Mouse (Mus musculus) MEL (cell line): ENCODE data around the gene Acsl3. TPM values are rescaled to one million over a fixed set of nuclear protein-coding genes. Genes with fewer than 3 reads are reported as not detected.

ENCODE experiments used
- DNase-seq: peaks from one replicate; pipeline ENCODE4 v3.0.0; 2011; ENCODE audit warnings: low read depth, low spot score
- H3K27ac ChIP-seq: 2 replicates; pipeline ENCODE4 v1.5.1; 2012; ENCODE audit warnings: low read depth, mild to moderate bottlenecking, control low read depth, low read length, moderate library complexity; ENCODE audit not compliant: control insufficient read depth
- H3K27me3 ChIP-seq, 2 experiments: fragments of 150-350 bp in 1 of 2; sonication (generic) in 1 of 2; 2 replicates each; pipeline ENCODE4 v1.6.1; 2012; ENCODE audit warnings: low read length in 2 of 2, mild to moderate bottlenecking in 2 of 2, improper control_type of control experiment in 1 of 2, moderate library complexity in 1 of 2; ENCODE audit not compliant: insufficient read depth in 2 of 2, control insufficient read depth in 1 of 2
- H3K36me3 ChIP-seq, 2 experiments: 2 replicates each; pipeline ENCODE4 v1.6.1; 2012 to 2014; ENCODE audit warnings: low read length in 2 of 2, improper control_type of control experiment in 1 of 2, inconsistent platforms in 1 of 2, mild to moderate bottlenecking in 1 of 2; ENCODE audit not compliant: insufficient read depth in 2 of 2, control insufficient read depth in 1 of 2
- H3K4me1 ChIP-seq, 2 experiments: fragments of 150-350 bp in 1 of 2; sonication (generic) in 1 of 2; 2 replicates each; pipeline ENCODE4 v1.6.1; 2012; ENCODE audit warnings: low read length in 2 of 2, improper control_type of control experiment in 1 of 2, mild to moderate bottlenecking in 1 of 2; ENCODE audit not compliant: insufficient read depth in 2 of 2, control insufficient read depth in 1 of 2
- H3K4me3 ChIP-seq, 2 experiments: fragments of 150-350 bp in 1 of 2; sonication (generic) in 1 of 2; 2 replicates each; pipeline ENCODE4 v1.5.1; 2012; ENCODE audit warnings: low read depth in 2 of 2, low read length in 2 of 2, mild to moderate bottlenecking in 2 of 2, moderate library complexity in 2 of 2, control low read depth in 1 of 2, improper control_type of control experiment in 1 of 2; ENCODE audit not compliant: control insufficient read depth in 1 of 2, insufficient read depth in 1 of 2
- H3K79me2 ChIP-seq: 2 replicates; pipeline ENCODE4 v1.6.1; 2012; ENCODE audit warnings: mild to moderate bottlenecking, low read length, moderate library complexity; ENCODE audit not compliant: control insufficient read depth, poor library complexity, insufficient read depth
- H3K9ac ChIP-seq: 2 replicates; pipeline ENCODE4 v1.6.1; 2012; ENCODE audit warnings: low read depth, mild to moderate bottlenecking, control low read depth, low read length, moderate library complexity; ENCODE audit not compliant: control insufficient read depth, poor library complexity, severe bottlenecking
- H3K9me3 ChIP-seq: fragments of 150-350 bp; sonication (generic); replicated peaks from 2 replicates; pipeline ENCODE4 v1.6.1; 2012; ENCODE audit warnings: mild to moderate bottlenecking, low read length, improper control_type of control experiment, moderate library complexity; ENCODE audit not compliant: insufficient read depth
- CTCF ChIP-seq, 3 experiments: IDR thresholded peaks in 2 of 3; conservative IDR thresholded peaks in 1 of 3; 2 replicates each; pipeline ENCODE4 v1.5.1; 2011 to 2012; ENCODE audit warnings: low read length in 3 of 3, low read depth in 2 of 3, mild to moderate bottlenecking in 2 of 3, improper control_type of control experiment in 1 of 3, inconsistent platforms in 1 of 3, mixed read lengths in 1 of 3, moderate library complexity in 1 of 3; ENCODE audit not compliant: control insufficient read depth in 1 of 3, insufficient read depth in 1 of 3, poor library complexity in 1 of 3, severe bottlenecking in 1 of 3
- E2F4 ChIP-seq: IDR thresholded peaks from 2 replicates; pipeline ENCODE4 v1.6.1; 2011; ENCODE audit warnings: low read depth, low read length, improper control_type of control experiment, borderline replicate concordance
- EP300 ChIP-seq, 2 experiments: IDR thresholded peaks; 2 replicates each; pipeline ENCODE4 v1.6.1; 2011; ENCODE audit warnings: improper control_type of control experiment in 2 of 2, low read length in 2 of 2, low read depth in 1 of 2, mild to moderate bottlenecking in 1 of 2
- ETS1 ChIP-seq: IDR thresholded peaks from 2 replicates; pipeline ENCODE4 v1.6.1; 2012; ENCODE audit warnings: low read depth, mild to moderate bottlenecking, inconsistent platforms, low read length, improper control_type of control experiment, moderate library complexity
- GABPA ChIP-seq: IDR thresholded peaks from 2 replicates; pipeline ENCODE4 v1.6.1; 2012; ENCODE audit warnings: low read depth, mild to moderate bottlenecking, inconsistent platforms, low read length, improper control_type of control experiment, moderate library complexity
- GATA1 ChIP-seq: IDR thresholded peaks from 2 replicates; pipeline ENCODE4 v1.6.1; 2011; ENCODE audit warnings: low read depth, low read length, improper control_type of control experiment
- HCFC1 ChIP-seq: IDR thresholded peaks from 2 replicates; pipeline ENCODE4 v1.6.1; 2012; ENCODE audit warnings: low read depth, mild to moderate bottlenecking, inconsistent platforms, low read length, improper control_type of control experiment, moderate library complexity
- JUND ChIP-seq: IDR thresholded peaks from 2 replicates; pipeline ENCODE4 v1.6.1; 2011; ENCODE audit warnings: low read depth, mild to moderate bottlenecking, improper control_type of control experiment, low read length
- MYC ChIP-seq: IDR thresholded peaks from 2 replicates; pipeline ENCODE4 v1.6.1; 2011; ENCODE audit warnings: low read depth, mild to moderate bottlenecking, low read length, improper control_type of control experiment, moderate library complexity
- NELFE ChIP-seq: IDR thresholded peaks from 2 replicates; pipeline ENCODE4 v1.6.1; 2011; ENCODE audit warnings: low read depth, low read length, improper control_type of control experiment
- POLR2A ChIP-seq, 2 experiments: IDR thresholded peaks; 2 replicates each; pipeline ENCODE4 v1.6.1; 2011 to 2012; ENCODE audit warnings: low read length in 2 of 2, mild to moderate bottlenecking in 2 of 2, control low read depth in 1 of 2, improper control_type of control experiment in 1 of 2, low read depth in 1 of 2, moderate library complexity in 1 of 2; ENCODE audit not compliant: control insufficient read depth in 1 of 2, insufficient read depth in 1 of 2, poor library complexity in 1 of 2
- RAD21 ChIP-seq: IDR thresholded peaks from 2 replicates; pipeline ENCODE4 v1.6.1; 2011; ENCODE audit warnings: mild to moderate bottlenecking, low read depth, low read length, improper control_type of control experiment
- RCOR1 ChIP-seq: IDR thresholded peaks from 2 replicates; pipeline ENCODE4 v1.6.1; 2012; ENCODE audit warnings: low read depth, mild to moderate bottlenecking, inconsistent platforms, low read length, improper control_type of control experiment
- TAL1 ChIP-seq: IDR thresholded peaks from 2 replicates; pipeline ENCODE4 v1.6.1; 2012; ENCODE audit warnings: mild to moderate bottlenecking, inconsistent platforms, low read length, moderate library complexity, mixed read lengths
- TCF12 ChIP-seq: IDR thresholded peaks from 2 replicates; pipeline ENCODE4 v1.6.1; 2014; ENCODE audit warnings: low read depth, mild to moderate bottlenecking, inconsistent platforms, low read length, improper control_type of control experiment, moderate library complexity
- USF1 ChIP-seq: IDR thresholded peaks from 2 replicates; pipeline ENCODE4 v1.6.1; 2014; ENCODE audit warnings: low read depth, mild to moderate bottlenecking, inconsistent platforms, low read length, improper control_type of control experiment, moderate library complexity
- ZMIZ1 ChIP-seq: IDR thresholded peaks from 2 replicates; pipeline ENCODE4 v1.6.1; 2012; ENCODE audit warnings: low read depth, mild to moderate bottlenecking, inconsistent platforms, low read length, improper control_type of control experiment, moderate library complexity
- polyA plus RNA-seq, 2 experiments: library from polyadenylated mRNA; stranded (reverse) in 1 of 2; unstranded in 1 of 2; fragments of >175 nt in 1 of 2; fragments of >200 nt in 1 of 2; gene quantifications; 2 replicates each; pipeline versions ENCODE4 v1.2.1 to v1.2.4; 2012; ENCODE audit warnings: low replicate concordance in 2 of 2, low read depth in 1 of 2; ENCODE audit not compliant: insufficient read length in 2 of 2, insufficient read depth in 1 of 2, missing spikeins in 1 of 2
- total RNA-seq: library from RNA; depleted of rRNA; stranded (reverse); fragments of 300-350 nt; gene quantifications from 2 replicates; pipeline ENCODE4 v1.2.3, GENCODE M21; 2012

Acsl3 gene
- total and polyA plus RNA-seq, 3 experiments: 32.9 to 38.9 TPM; not detected in 1

DNA sequence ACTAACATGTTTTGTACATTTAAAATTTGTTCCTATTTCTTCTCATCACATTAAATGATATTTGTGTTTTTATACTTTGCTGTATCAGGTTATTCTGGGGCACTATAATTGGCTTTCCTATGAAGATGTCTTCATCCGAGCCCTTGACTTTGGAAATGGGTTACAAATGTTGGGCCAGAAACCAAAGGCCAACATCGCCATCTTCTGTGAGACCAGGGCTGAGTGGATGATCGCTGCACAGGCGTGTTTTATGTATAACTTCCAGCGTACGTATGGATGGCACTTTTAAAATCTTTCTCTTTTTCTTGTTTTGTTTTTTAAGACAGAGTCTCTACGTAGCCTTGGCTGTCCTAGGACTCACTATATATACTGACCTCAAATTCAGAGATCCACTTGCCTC, 30.5 kb downstream of the Acsl3 start:
- Histone ChIP-seq H3K4me1 (no peaks in the 10 kb centered on the region), H3K36me3 (peaks cover 2% of the 10 kb centered on the region in 2 experiments; a peak in 1 of 4 replicates)

DNA sequence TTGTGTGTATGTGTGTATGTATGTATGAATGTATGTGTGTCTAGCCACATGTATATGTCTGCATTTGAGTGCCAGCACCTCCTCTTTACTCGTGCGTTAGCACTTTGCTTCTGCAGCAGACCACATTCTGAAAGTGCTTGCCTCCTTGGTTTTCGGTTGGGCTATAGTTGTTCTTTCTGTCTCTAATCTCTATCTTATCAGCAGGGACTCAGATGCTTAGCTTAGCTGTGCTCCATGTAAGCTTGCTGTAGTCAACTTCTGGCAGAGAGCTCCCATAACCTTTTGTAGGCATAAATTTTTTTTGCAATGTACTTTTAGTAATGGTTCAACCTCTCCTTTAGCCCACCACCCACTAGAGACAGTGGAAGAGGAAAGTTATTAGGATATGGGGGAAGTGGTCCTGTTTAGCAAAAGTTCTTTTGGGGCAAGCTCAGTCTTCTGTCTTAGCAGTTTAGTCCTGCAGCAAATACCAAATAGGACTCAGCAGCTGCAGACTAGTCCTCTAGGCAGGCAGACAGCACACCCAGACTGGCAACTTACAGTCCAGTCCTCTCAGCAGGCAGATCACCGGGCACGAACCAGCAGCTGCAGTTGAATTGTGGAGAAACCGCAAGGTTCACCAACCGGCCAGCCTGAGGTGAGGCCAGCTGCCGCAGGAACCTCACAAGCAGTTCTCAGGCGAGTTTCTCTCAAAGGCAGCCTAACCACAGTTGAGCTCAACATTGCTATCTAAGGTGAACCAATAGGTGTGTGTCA, 37.1 kb downstream of the Acsl3 start:
- Histone ChIP-seq H3K4me1 (peaks cover 4 to 5% of the 10 kb centered on the region in 2 experiments; a peak in 3 of 4 replicates), H3K9ac (no peak overlapping the region), H3K9me3 (no peaks in the 10 kb centered on the region), H3K27me3 (no peaks in the 10 kb centered on the region), H3K4me3 (no peak overlapping the region), H3K27ac (no peak overlapping the region), H3K36me3 (peaks cover 2 to 6% of the 10 kb centered on the region in 2 experiments; a peak in 3 of 4 replicates), H3K79me2 (no peaks in the 10 kb centered on the region)
- TF ChIP-seq TCF12: 0 out of 2 replicates have a peak, but pooled peaks have one; percentile 28
- no peak for TF ChIP-seq ZMIZ1
- TF ChIP-seq GATA1: peak; percentile 61; the same call in 1 of the 2 replicates
- 0 out of 2 replicates have a peak, but pooled peaks have one; percentile 16 for TF ChIP-seq ETS1
- peak in 1 of 2 experiments; percentile 46; a peak in 1 of 4 replicates for TF ChIP-seq EP300 (IDR thresholded peaks at IDR 0.05; ENCODE audit: low read depth in 1 of 2, low read length in 2 of 2)
- peak; percentile 26 for DNase-seq

More for the DNA sequence above, 30.5 kb downstream of the Acsl3 start:
- DNase-seq: no peak
- no peak overlapping the region for H3K4me3 ChIP-seq
- H3K27me3 ChIP-seq: no peaks in the 10 kb centered on the region
- TF ChIP-seq ZMIZ1 (no peak), GABPA (no peak), USF1 (no peak), POLR2A (IDR thresholded peaks at IDR 0.05; ENCODE audit: control insufficient read depth in 1 of 2, insufficient read depth in 1 of 2, low read depth in 1 of 2, low read length in 2 of 2, poor library complexity in 1 of 2) (no peak), HCFC1 (no peak), EP300 (IDR thresholded peaks at IDR 0.05; ENCODE audit: low read depth in 1 of 2, low read length in 2 of 2) (no peak), E2F4 (no peak), MYC (no peak), TAL1 (no peak), JUND (no peak), RAD21 (no peak), CTCF (IDR thresholded peaks at IDR 0.05 in 2 of 3, conservative IDR thresholded peaks at IDR 0.05 in 1 of 3; ENCODE audit: control insufficient read depth in 1 of 3, insufficient read depth in 1 of 3, low read depth in 2 of 3, low read length in 3 of 3, poor library complexity in 1 of 3, severe bottlenecking in 1 of 3) (no peak), NELFE (no peak), RCOR1 (no peak)
- H3K9me3 ChIP-seq: no peaks in the 10 kb centered on the region
- no peak overlapping the region for H3K9ac ChIP-seq
- no peak overlapping the region for H3K27ac ChIP-seq
- no peaks in the 10 kb centered on the region for H3K79me2 ChIP-seq
